Comparison of ENCODE assay signal across 14 mouse cellular contexts in the genomic region with DNA sequence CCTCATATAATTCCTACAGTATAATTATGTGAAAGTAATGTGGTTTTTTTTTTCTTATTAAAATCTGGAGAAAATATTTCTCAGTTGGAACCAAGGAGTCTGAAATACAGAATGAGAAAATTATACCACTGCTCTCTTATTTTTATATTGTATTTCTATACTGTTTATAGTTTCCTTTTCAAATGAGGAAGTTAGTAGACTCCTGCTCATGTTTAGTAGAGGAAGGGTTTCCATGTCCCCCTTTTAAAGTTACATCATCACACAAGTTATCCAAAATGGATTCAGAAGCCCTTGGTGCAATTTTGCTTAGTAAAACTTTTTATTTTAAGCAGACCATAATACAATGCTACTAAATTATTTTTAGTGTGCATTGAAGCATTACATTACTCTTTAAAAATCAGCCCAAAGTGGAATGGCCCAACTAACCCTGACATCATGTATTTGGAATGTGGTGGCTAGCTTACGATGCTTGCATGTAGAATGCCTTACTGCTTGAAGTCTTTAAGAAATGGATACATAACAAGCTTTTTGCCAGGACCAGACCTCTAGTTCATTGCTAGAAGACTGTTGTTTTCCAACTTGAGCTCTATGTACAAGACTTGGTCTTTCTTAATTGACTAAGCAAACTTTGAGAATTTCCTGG.
"Had no signal": no experiment of that assay in that cellular context is flagged by ENCODE, and none has a peak within 500 bp of the region (broad histone marks: within the 10 kb centered on the region; RNA-seq: fewer than 3 reads in every experiment).

No protein-coding gene starts in this region.

- H3K9me3 ChIP-seq: limb, embryonic 15.5 days; liver, embryonic 12.5 days; megakaryocyte, embryonic 14.5 days had no signal

- H3K9ac ChIP-seq: limb, embryonic 15.5 days; liver, embryonic 12.5 days; lung, embryonic 14.5 days; midbrain, embryonic 12.5 days had no signal

- H3K4me1 ChIP-seq: liver, embryonic 12.5 days; megakaryocyte, embryonic 14.5 days had no signal

- H3K4me2 ChIP-seq: limb, embryonic 15.5 days; liver, embryonic 12.5 days; lung, embryonic 14.5 days; midbrain, embryonic 12.5 days had no signal

- H3K27ac ChIP-seq: limb, embryonic 15.5 days; liver, embryonic 12.5 days; midbrain, embryonic 12.5 days; stomach, postnatal 0 days had no signal

- DNase-seq: kidney, adult 8-10 months; kidney, postnatal 25 days; lung, embryonic 14.5 days; lung, postnatal 10 days; lung, postnatal 4 days; right cerebral cortex, adult 18-20 months; right cerebral cortex, postnatal 25 days; thymus, postnatal 25 days had no signal

- ATAC-seq: intestine, postnatal 0 days; liver, embryonic 12.5 days had no signal

- H3K27me3 ChIP-seq: limb, embryonic 15.5 days; liver, embryonic 12.5 days; megakaryocyte, embryonic 14.5 days; midbrain, embryonic 12.5 days had no signal

- H3K4me3 ChIP-seq: limb, embryonic 15.5 days; liver, embryonic 12.5 days; megakaryocyte, embryonic 14.5 days; midbrain, embryonic 12.5 days had no signal
